Mouse (Mus musculus): ENCODE results near the gene Btg4.
A peak's percentile ranks its signal among the peaks of the same experiment; 100 is the strongest.

GRCm38 (mm10) chr9:51101756-51102425, 41.2 kb downstream of the Btg4 start, which contains the start of gene 4833427G06Rik:
- TF ChIP-seq POLR2A (IDR thresholded peaks at IDR 0.05; ENCODE audit: borderline replicate concordance, extremely low read depth, insufficient read depth, insufficient read length, poor library complexity, severe bottlenecking) (no peak), CTCF (IDR thresholded peaks at IDR 0.05; ENCODE audit: borderline replicate concordance, extremely low read depth, insufficient read depth, insufficient read length) (peak; percentile 41; the same call in 1 of the 2 replicates)
